Mouse (Mus musculus): ENCODE data around the gene Klhl8. TPM values are rescaled to one million over a fixed set of nuclear protein-coding genes. Genes with fewer than 3 reads are reported as not detected.

The Klhl8 gene
- 28.2 and 30.0 TPM in 2 replicates for polyA plus RNA-seq (2012; rRNA removed)

GRCm38 (mm10) chr5:103910748-103911409 lies at the start of gene Klhl8:
TSS of gene Klhl8 (minus strand) at chr5:103911259.

Other genes with a start within 250 kb of the Klhl8 start
- 2.0 and 2.6 TPM in 2 replicates for gene Aff1, start 218.9 kb downstream of the Klhl8 start, polyA plus RNA-seq (2012; rRNA removed)
- not detected in 2 replicates for gene Hsd17b13, start 66.2 kb upstream of the Klhl8 start, polyA plus RNA-seq (2012; rRNA removed)
- gene Hsd17b11, start 110.7 kb upstream of the Klhl8 start, polyA plus RNA-seq (2012; rRNA removed) = 9.1 and 10.8 TPM in 2 replicates
- 55.4 and 55.6 TPM in 2 replicates for gene Nudt9, start 135.0 kb upstream of the Klhl8 start, polyA plus RNA-seq (2012; rRNA removed)
- gene Gm17660, start 166.3 kb upstream of the Klhl8 start, polyA plus RNA-seq (2012; rRNA removed) = not detected in 2 replicates
- 126 and 134 TPM in 2 replicates for gene Sparcl1, start 202.5 kb upstream of the Klhl8 start, polyA plus RNA-seq (2012; rRNA removed)